Mouse (Mus musculus): Measurements from ENCODE around the gene Lhcgr. TPM values are rescaled to one million over a fixed set of nuclear protein-coding genes. Genes with fewer than 3 reads are reported as not detected.

Gene Lhcgr
- polyA plus RNA-seq, 1 experiment from 2014 or later = 0.13 TPM

DNA sequence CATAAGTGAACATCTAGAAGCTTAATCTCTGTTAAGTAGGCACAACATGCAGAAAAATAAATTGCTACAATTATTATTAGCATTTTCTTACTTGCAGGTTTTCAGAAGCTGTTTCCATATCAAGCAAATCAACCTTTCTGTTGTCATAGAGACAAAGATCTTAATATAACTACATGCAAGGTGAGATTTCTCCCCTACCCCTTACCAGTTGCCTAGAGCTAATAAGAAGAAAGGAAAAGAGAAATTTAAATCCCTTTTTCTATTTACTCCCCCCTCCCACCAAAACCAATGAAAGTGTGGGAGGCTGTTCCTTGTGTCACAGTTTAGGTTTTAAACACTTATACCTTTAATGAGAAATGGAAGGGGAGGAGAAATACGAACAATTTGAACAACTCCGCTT lies 3.4 kb downstream of the Lhcgr start:
- no peak for TF ChIP-seq EP300 (IDR thresholded peaks at IDR 0.05)
- no peak for TF ChIP-seq CTCF (IDR thresholded peaks at IDR 0.05)
- no peak overlapping the region for H3K4me3 ChIP-seq (ENCODE audit: low read depth, low read length)
- H3K9me3 ChIP-seq (ENCODE audit: low read length) = no peaks in the 10 kb centered on the region
- no peaks in the 10 kb centered on the region for H3K27me3 ChIP-seq (replicated peaks; ENCODE audit: insufficient read depth, low read length)
- WGBS = 66% methylated on average over 2 of the region's 2 CpGs
- no peaks in the 10 kb centered on the region for H3K36me3 ChIP-seq (ENCODE audit: insufficient read depth, low read length)
- H3K27ac ChIP-seq (ENCODE audit: low read length) = no peak overlapping the region
- ATAC-seq (no peak), DNase-seq (ENCODE audit: low spot score) (no peak)
- H3K4me1 ChIP-seq (ENCODE audit: insufficient read depth, low read depth, low read length) = no peaks in the 10 kb centered on the region
- no peak overlapping the region for H3K4me2 ChIP-seq (replicated peaks; ENCODE audit: low read depth, low read length)
- H3K9ac ChIP-seq (replicated peaks; ENCODE audit: low read depth) = no peak overlapping the region

DNA sequence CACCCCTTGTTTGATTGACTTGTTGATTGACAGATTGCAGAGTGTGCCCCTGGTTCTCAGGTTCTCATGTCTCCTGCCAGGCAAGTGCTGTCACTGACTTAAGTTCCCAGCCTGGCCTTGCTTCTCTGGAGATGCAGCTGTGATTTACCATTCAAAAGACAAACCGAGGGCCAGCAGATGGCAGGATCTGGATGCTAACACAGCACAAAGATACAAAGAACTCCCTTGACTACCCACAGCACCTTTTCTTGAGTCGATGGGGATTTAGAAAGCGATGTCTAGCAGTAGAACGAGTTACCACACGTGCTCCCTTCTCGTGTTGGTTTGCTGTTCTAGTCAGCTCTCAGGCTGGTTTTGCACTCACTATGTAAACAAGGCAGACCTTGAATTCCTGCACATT lies 4.9 kb downstream of the Lhcgr start:
- TF ChIP-seq CTCF (IDR thresholded peaks at IDR 0.05) (no peak), EP300 (IDR thresholded peaks at IDR 0.05) (no peak)
- ATAC-seq (no peak), DNase-seq (ENCODE audit: low spot score) (no peak)
- H3K9me3 ChIP-seq (ENCODE audit: low read length) = no peaks in the 10 kb centered on the region
- H3K4me1 ChIP-seq (ENCODE audit: insufficient read depth, low read depth, low read length) = no peaks in the 10 kb centered on the region
- H3K4me2 ChIP-seq (replicated peaks; ENCODE audit: low read depth, low read length) = no peak overlapping the region
- no peaks in the 10 kb centered on the region for H3K27me3 ChIP-seq (replicated peaks; ENCODE audit: insufficient read depth, low read length)
- 35% methylated on average over 6 of the region's 6 CpGs for WGBS
- no peak overlapping the region for H3K4me3 ChIP-seq (ENCODE audit: low read depth, low read length)
- no peak overlapping the region for H3K9ac ChIP-seq (replicated peaks; ENCODE audit: low read depth)
- H3K36me3 ChIP-seq (ENCODE audit: insufficient read depth, low read length) = no peaks in the 10 kb centered on the region
- no peak overlapping the region for H3K27ac ChIP-seq (ENCODE audit: low read length)

DNA sequence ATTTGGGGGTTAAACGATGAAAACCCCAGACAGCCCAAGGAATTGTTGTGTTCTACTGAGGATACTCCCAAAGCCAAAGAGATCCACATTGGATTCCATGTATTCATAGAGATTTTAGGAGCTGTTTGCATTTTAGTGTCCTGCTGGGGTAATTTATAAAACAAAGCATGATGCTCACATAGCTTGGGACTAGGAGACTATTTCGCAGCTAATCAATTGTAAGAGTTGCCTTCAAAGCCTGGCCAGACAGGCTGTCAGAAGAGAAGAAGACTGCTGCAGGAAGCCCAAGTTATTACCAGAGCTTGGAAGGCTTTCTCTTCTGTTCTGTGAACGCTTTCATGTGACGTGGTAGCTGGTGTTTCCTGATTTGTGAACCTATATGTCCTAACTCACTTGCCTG lies 5.4 kb downstream of the Lhcgr start:
- Histone ChIP-seq H3K4me1 (ENCODE audit: insufficient read depth, low read depth, low read length) (no peaks in the 10 kb centered on the region), H3K4me2 (replicated peaks; ENCODE audit: low read depth, low read length) (no peak overlapping the region), H3K27me3 (replicated peaks; ENCODE audit: insufficient read depth, low read length) (no peaks in the 10 kb centered on the region), H3K9me3 (ENCODE audit: low read length) (no peaks in the 10 kb centered on the region), H3K27ac (ENCODE audit: low read length) (no peak overlapping the region), H3K36me3 (ENCODE audit: insufficient read depth, low read length) (no peaks in the 10 kb centered on the region), H3K4me3 (ENCODE audit: low read depth, low read length) (no peak overlapping the region), H3K9ac (replicated peaks; ENCODE audit: low read depth) (no peak overlapping the region)
- 54% methylated on average over 4 of the region's 4 CpGs for WGBS
- DNase-seq (ENCODE audit: low spot score) (no peak), ATAC-seq (no peak)
- TF ChIP-seq EP300 (IDR thresholded peaks at IDR 0.05) (no peak), CTCF (IDR thresholded peaks at IDR 0.05) (no peak)

DNA sequence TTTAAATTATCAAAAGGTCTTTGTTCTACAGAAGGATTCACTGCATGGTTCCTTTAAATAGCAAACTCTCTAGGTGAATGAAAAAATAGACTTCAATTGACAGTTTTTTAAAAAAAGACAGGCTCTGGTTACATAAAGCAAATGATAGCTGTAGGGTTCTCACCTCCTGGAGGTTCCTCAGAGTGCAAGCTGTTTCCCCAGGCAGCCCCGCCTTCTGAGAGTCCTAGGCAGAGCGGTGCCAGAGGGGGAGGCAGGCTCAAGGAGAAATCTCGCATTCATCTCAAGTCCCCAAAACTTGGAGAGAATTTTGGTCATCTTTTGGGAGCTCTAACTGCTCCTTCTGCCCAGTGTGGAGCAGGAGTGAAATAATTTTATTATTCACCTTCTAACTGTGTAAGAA lies 12.6 kb downstream of the Lhcgr start:
- TF ChIP-seq EP300 (IDR thresholded peaks at IDR 0.05) = no peak
- TF ChIP-seq CTCF (IDR thresholded peaks at IDR 0.05) = no peak
- no peak overlapping the region for H3K4me2 ChIP-seq (replicated peaks; ENCODE audit: low read depth, low read length)

DNA sequence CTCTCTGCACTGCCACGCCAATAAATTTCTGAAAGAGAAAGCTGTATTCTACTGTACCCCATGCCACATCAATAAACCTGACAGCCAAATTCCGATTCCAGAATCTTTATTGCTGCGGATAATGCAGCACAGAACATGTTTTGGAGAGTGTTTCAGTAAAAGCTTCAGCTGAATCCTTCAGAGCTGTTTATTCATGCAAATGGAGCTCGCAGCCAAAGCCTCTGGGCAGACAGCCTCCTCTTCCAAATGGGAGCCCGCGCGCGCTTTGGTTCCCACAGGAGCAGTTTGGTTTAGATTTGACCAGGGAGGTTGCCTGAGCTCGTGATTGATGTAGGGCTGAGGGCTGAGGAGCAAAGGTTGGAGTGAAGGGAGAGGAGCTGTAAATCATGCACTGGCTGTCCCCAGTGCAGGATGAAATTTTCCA lies 17.7 kb downstream of the Lhcgr start:
- no peaks in the 10 kb centered on the region for H3K9me3 ChIP-seq (ENCODE audit: low read length)
- TF ChIP-seq CTCF (IDR thresholded peaks at IDR 0.05) = no peak
- no peak for TF ChIP-seq EP300 (IDR thresholded peaks at IDR 0.05)
- H3K4me1 ChIP-seq (ENCODE audit: insufficient read depth, low read depth, low read length) = no peaks in the 10 kb centered on the region
- DNase-seq (ENCODE audit: low spot score) = no peak
- H3K9ac ChIP-seq (replicated peaks; ENCODE audit: low read depth) = no peak overlapping the region
- WGBS = 24% methylated on average over 9 of the region's 9 CpGs
- H3K27ac ChIP-seq (ENCODE audit: low read length) = no peak overlapping the region
- no peak for ATAC-seq
- H3K27me3 ChIP-seq (replicated peaks; ENCODE audit: insufficient read depth, low read length) = no peaks in the 10 kb centered on the region
- no peak overlapping the region for H3K4me2 ChIP-seq (replicated peaks; ENCODE audit: low read depth, low read length)
- no peak overlapping the region for H3K4me3 ChIP-seq (ENCODE audit: low read depth, low read length)
- no peaks in the 10 kb centered on the region for H3K36me3 ChIP-seq (ENCODE audit: insufficient read depth, low read length)

More for the DNA sequence above, 12.6 kb downstream of the Lhcgr start:
- Histone ChIP-seq H3K36me3 (ENCODE audit: insufficient read depth, low read length) (no peaks in the 10 kb centered on the region), H3K27ac (ENCODE audit: low read length) (no peak overlapping the region), H3K9me3 (ENCODE audit: low read length) (no peaks in the 10 kb centered on the region), H3K4me1 (ENCODE audit: insufficient read depth, low read depth, low read length) (no peaks in the 10 kb centered on the region), H3K4me3 (ENCODE audit: low read depth, low read length) (no peak overlapping the region), H3K9ac (replicated peaks; ENCODE audit: low read depth) (no peak overlapping the region), H3K27me3 (replicated peaks; ENCODE audit: insufficient read depth, low read length) (no peaks in the 10 kb centered on the region)
- ATAC-seq = no peak
- 31% methylated on average over 3 of the region's 3 CpGs for WGBS
- no peak for DNase-seq (ENCODE audit: low spot score)

DNA sequence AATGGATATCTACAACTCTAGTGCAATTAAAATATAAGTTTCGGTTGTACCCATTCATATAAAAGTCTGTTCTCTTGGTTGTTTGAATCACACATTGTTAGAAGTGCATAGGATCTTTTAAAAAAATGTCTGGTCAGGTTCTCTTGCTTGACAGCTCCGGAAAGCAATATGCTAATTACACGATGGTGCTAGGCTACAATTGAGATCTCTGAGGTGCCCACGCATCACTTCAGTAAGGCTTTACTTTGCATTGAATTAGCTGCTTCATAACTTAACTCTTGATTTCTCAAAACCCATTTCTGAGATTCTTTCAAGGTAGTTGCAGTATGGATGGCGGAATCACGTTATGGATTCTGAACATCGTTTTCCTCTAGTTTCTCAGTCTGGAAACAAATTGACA lies 21.7 kb downstream of the Lhcgr start:
- ATAC-seq (no peak), DNase-seq (ENCODE audit: low spot score) (no peak)
- Histone ChIP-seq H3K4me1 (ENCODE audit: insufficient read depth, low read depth, low read length) (no peaks in the 10 kb centered on the region), H3K4me2 (replicated peaks; ENCODE audit: low read depth, low read length) (no peak overlapping the region), H3K27me3 (replicated peaks; ENCODE audit: insufficient read depth, low read length) (no peaks in the 10 kb centered on the region), H3K9me3 (ENCODE audit: low read length) (no peaks in the 10 kb centered on the region), H3K36me3 (ENCODE audit: insufficient read depth, low read length) (no peaks in the 10 kb centered on the region), H3K27ac (ENCODE audit: low read length) (no peak overlapping the region), H3K4me3 (ENCODE audit: low read depth, low read length) (no peak overlapping the region), H3K9ac (replicated peaks; ENCODE audit: low read depth) (no peak overlapping the region)
- WGBS = 85% methylated on average over 7 of the region's 7 CpGs
- TF ChIP-seq EP300 (IDR thresholded peaks at IDR 0.05) (no peak), CTCF (IDR thresholded peaks at IDR 0.05) (no peak)

DNA sequence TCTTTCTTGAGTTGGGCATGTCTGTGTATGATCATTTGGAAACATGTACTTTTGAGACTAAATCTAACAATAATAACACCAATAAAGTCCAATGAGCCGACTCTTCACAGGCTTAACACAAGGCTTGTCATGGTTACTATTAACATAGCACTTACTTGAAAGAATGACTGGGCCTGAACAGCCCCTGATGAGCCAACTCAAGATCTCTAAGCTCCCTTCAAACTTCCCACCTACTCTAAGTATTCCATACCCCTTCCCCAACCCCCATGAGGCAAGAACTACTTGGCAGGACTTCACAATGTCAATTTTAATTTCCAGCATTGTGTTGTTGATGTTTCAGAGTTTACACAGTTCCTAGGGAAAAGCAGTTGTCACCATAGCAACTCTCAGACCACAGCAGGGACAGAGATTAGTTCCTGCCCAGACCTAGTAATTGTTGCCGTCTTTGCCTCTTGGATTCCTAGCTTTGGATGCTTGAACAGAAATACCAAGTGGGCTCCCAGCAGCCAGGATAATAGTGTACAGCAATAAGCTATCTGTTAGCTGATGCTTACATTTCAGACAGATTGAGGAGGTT lies 22.4 kb downstream of the Lhcgr start:
- WGBS = 52% methylated on average over 2 of the region's 2 CpGs
- DNase-seq (ENCODE audit: low spot score) (no peak), ATAC-seq (no peak)
- TF ChIP-seq CTCF (IDR thresholded peaks at IDR 0.05) = no peak
- no peak for TF ChIP-seq EP300 (IDR thresholded peaks at IDR 0.05)
- H3K9me3 ChIP-seq (ENCODE audit: low read length) = no peaks in the 10 kb centered on the region
- no peak overlapping the region for H3K4me3 ChIP-seq (ENCODE audit: low read depth, low read length)
- no peaks in the 10 kb centered on the region for H3K4me1 ChIP-seq (ENCODE audit: insufficient read depth, low read depth, low read length)
- H3K27ac ChIP-seq (ENCODE audit: low read length) = no peak overlapping the region
- no peak overlapping the region for H3K9ac ChIP-seq (replicated peaks; ENCODE audit: low read depth)
- no peaks in the 10 kb centered on the region for H3K36me3 ChIP-seq (ENCODE audit: insufficient read depth, low read length)
- no peaks in the 10 kb centered on the region for H3K27me3 ChIP-seq (replicated peaks; ENCODE audit: insufficient read depth, low read length)
- H3K4me2 ChIP-seq (replicated peaks; ENCODE audit: low read depth, low read length) = no peak overlapping the region

Measured in lung, postnatal 0 days (tissue).